In the genomic region with DNA sequence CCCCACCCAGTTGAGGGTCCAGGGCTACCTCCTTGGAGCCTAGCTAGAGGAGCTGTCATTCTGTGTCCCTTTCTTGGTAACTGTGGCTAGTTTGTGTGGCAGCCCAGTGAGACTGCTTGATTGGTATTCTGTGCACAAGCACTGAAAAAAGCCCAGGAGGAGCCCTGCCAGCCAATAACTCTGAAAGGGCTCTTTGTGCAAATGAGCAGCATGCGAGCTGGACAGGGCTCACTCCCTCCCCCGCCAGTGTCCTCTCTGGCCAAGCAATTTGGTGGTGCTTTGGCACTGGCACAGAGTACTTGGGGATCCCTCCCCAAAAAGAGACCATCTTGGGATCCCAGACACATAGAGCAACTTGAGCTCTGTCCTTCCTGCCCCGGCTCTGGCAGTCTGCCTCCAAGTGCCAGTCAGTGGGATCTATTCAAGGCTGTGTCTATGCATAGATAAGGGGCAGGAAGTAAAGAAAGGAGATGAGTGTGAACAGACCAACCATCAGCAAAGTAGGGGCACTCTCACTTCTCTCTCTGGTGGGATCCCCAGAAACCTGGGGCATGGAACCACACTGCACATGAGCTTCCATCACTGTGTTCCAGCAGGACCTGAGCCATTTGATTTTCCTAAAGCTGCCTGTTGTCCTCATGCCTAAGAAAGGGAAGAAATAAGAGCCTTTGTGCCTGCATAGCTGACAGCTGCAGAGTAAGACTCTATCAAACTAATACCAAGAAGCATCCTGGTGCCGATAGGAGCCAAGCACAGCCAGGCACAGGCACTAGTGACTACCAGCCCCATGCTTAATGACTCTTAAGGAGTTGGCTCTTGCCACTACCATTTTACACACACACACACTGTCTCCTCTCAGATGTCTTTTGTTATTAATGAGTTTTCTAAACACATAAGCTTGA, we compare ENCODE assay signal across 9 mouse cellular contexts. TPM values are rescaled to one million over a fixed set of nuclear protein-coding genes. Genes with fewer than 3 reads are reported as not detected.
DNase-seq lines count a peak whose midpoint lies in the region; ATAC-seq and TF ChIP-seq lines count a peak whose summit lies in the region.
"Had no signal": no experiment of that assay in that cellular context is flagged by ENCODE, and none has a peak within 500 bp of the region (broad histone marks: within the 10 kb centered on the region; RNA-seq: fewer than 3 reads in every experiment).

No protein-coding gene starts in this region.

- TF ChIP-seq CTCF in layer of hippocampus, adult 2 months (conservative IDR thresholded peaks at IDR 0.05) = no peak
- TF ChIP-seq CTCF in midbrain, postnatal 0 days (IDR thresholded peaks at IDR 0.05) = no peak
- TF ChIP-seq CTCF in kidney, adult 2 months (conservative IDR thresholded peaks at IDR 0.05; ENCODE audit: insufficient read depth, insufficient read length, low read depth, low read length) = no peak

- WGBS in embryonic facial prominence, embryonic 11.5 days = 57% methylated on average over 4 of the region's 4 CpGs
- WGBS in midbrain, postnatal 0 days = 36% methylated on average over 4 of the region's 4 CpGs
- 90% methylated on average over 4 of the region's 4 CpGs for WGBS in kidney, adult 2 months

- H3K9me3 ChIP-seq in embryonic facial prominence, embryonic 11.5 days (replicated peaks; ENCODE audit: control insufficient read depth, low read length) = no peaks in the 10 kb centered on the region
- H3K9me3 ChIP-seq in midbrain, postnatal 0 days (ENCODE audit: low read length) = no peaks in the 10 kb centered on the region
- H3K9me3 ChIP-seq: megakaryocyte, embryonic 14.5 days had no signal

- H3K4me3 ChIP-seq in embryonic facial prominence, embryonic 11.5 days (ENCODE audit: low read depth, low read length) = no peak overlapping the region
- no peak overlapping the region for H3K4me3 ChIP-seq in layer of hippocampus, adult 2 months
- H3K4me3 ChIP-seq in midbrain, postnatal 0 days (ENCODE audit: low read depth, low read length) = no peak overlapping the region
- H3K4me3 ChIP-seq in kidney, adult 2 months (ENCODE audit: insufficient read depth, low read depth, low read length) = no peak overlapping the region
- H3K4me3 ChIP-seq: megakaryocyte, embryonic 14.5 days had no signal

- peak; percentile 12; the same call in 1 of the 2 replicates for ATAC-seq in embryonic facial prominence, embryonic 11.5 days (replicated peaks; ENCODE audit: insufficient number of reproducible peaks, low FRiP score, low TSS enrichment, low read depth)
- ATAC-seq in midbrain, postnatal 0 days (ENCODE audit: low FRiP score) = peak; percentile 90
- no peak for ATAC-seq in megakaryocyte, adult 5-6 weeks (ENCODE audit: poor library complexity, severe bottlenecking)
- no peak for ATAC-seq in erythroid progenitor cell, adult 5-6 weeks (replicated peaks; ENCODE audit: low FRiP score, poor library complexity, severe bottlenecking)

- DNase-seq in adrenal gland, postnatal 10 days = peak; percentile 31
- no peak for DNase-seq in adrenal gland, adult 8-10 months
- no peak for DNase-seq in embryonic facial prominence, embryonic 11.5 days (ENCODE audit: low spot score)
- DNase-seq in layer of hippocampus, adult 2 months (ENCODE audit: low spot score in 2 of 2) = peak; percentile 71 to 85
- peak; percentile 90 for DNase-seq in midbrain, postnatal 0 days (ENCODE audit: low spot score)
- no peak for DNase-seq in kidney, adult 2 months

- H3K36me3 ChIP-seq in embryonic facial prominence, embryonic 11.5 days (replicated peaks; ENCODE audit: control insufficient read depth, insufficient read depth, low read depth, low read length) = no peaks in the 10 kb centered on the region
- H3K36me3 ChIP-seq in midbrain, postnatal 0 days (ENCODE audit: insufficient read depth, low read length) = no peaks in the 10 kb centered on the region
- H3K36me3 ChIP-seq in kidney, adult 2 months (ENCODE audit: control insufficient read depth, insufficient read depth, low read length) = no peaks in the 10 kb centered on the region

- TF ChIP-seq POLR2A in kidney, adult 2 months (IDR thresholded peaks at IDR 0.05; ENCODE audit: low read depth, low read length) = no peak

- H3K9ac ChIP-seq in embryonic facial prominence, embryonic 11.5 days (replicated peaks; ENCODE audit: low read length) = no peak overlapping the region
- H3K9ac ChIP-seq in midbrain, postnatal 0 days (replicated peaks; ENCODE audit: low read length, poor library complexity, severe bottlenecking) = no peak overlapping the region

- no peak overlapping the region for H3K27ac ChIP-seq in embryonic facial prominence, embryonic 11.5 days (replicated peaks; ENCODE audit: low read depth, low read length)
- H3K27ac ChIP-seq in layer of hippocampus, adult 2 months = peak overlapping the region; percentile 81
- peak overlapping the region; percentile 65 for H3K27ac ChIP-seq in midbrain, postnatal 0 days (ENCODE audit: low read depth, low read length)
- H3K27ac ChIP-seq in kidney, adult 2 months (ENCODE audit: insufficient read depth, low read depth, low read length) = no peak overlapping the region

- peaks cover 2% of the 10 kb centered on the region; the same call in 1 of the 2 replicates for H3K4me1 ChIP-seq in embryonic facial prominence, embryonic 11.5 days (ENCODE audit: control insufficient read depth, insufficient read depth, low read length)
- H3K4me1 ChIP-seq in midbrain, postnatal 0 days (ENCODE audit: insufficient read depth, low read length) = no peaks in the 10 kb centered on the region
- no peaks in the 10 kb centered on the region for H3K4me1 ChIP-seq in kidney, adult 2 months (ENCODE audit: control insufficient read depth, insufficient read depth, low read length)

- H3K27me3 ChIP-seq in embryonic facial prominence, embryonic 11.5 days (ENCODE audit: control insufficient read depth, insufficient read depth, low read length) = no peaks in the 10 kb centered on the region
- no peaks in the 10 kb centered on the region for H3K27me3 ChIP-seq in midbrain, postnatal 0 days (ENCODE audit: insufficient read depth, low read length)
- H3K27me3 ChIP-seq in kidney, adult 2 months (replicated peaks; ENCODE audit: control insufficient read depth, insufficient read depth, low read length) = no peaks in the 10 kb centered on the region
- H3K27me3 ChIP-seq: megakaryocyte, embryonic 14.5 days had no signal

- H3K4me2 ChIP-seq in embryonic facial prominence, embryonic 11.5 days (ENCODE audit: low read depth, low read length) = no peak overlapping the region
- no peak overlapping the region for H3K4me2 ChIP-seq in midbrain, postnatal 0 days (ENCODE audit: low read depth, low read length, poor library complexity, severe bottlenecking)

RNA-seq across cellular contexts. Expression of gene Lrrc4, which starts 11.1 kb away (rescaled TPM):
- total RNA-seq in adrenal gland, postnatal 10 days (2021) = 1 to 10 TPM; 5.2 to 5.9 TPM
- total RNA-seq in adrenal gland, adult 8-10 months (2022) = 1 to 10 TPM; 5.9 to 8.0 (median 7.1) TPM
- polyA plus RNA-seq in embryonic facial prominence, embryonic 11.5 days (2014; fragmentation: Nextera tagmentation; extraction: Ambion mirVana) = 1.0 and 1.1 TPM in 2 replicates
- 10 to 100 TPM; 96.2 to 98.8 TPM for total RNA-seq in layer of hippocampus, adult 2 months (2021)
- total RNA-seq in midbrain, postnatal 0 days (2014; rRNA removed) = 45.0 and 61.2 TPM in 2 replicates
- polyA plus RNA-seq in midbrain, postnatal 0 days (2015; fragmentation: Nextera tagmentation; extraction: Ambion mirVana) = 5.8 and 5.9 TPM in 2 replicates
- not detected in 2 replicates for total RNA-seq in megakaryocyte, adult 5-6 weeks (2015)
- 0.07 TPM in 1 of 2 replicates, not detected in the other for total RNA-seq in megakaryocyte, adult 5-6 weeks (2017)
- 0.54 and 0.56 TPM in 2 replicates for polyA plus RNA-seq in kidney, adult 2 months (2012; rRNA removed)
- not detected in 2 replicates for total RNA-seq in erythroid progenitor cell, adult 5-6 weeks (2015; ENCODE audit: low replicate concordance)
- total RNA-seq in erythroid progenitor cell, adult 5-6 weeks (2017; ENCODE audit: low replicate concordance) = not detected in 2 replicates

Comparison
In these comparisons a context has a peak if more than half of its experiments do, and no peak if none do; other contexts are left out.
1. DNase-seq: peak in adrenal gland, postnatal 10 days (single experiment), layer of hippocampus, adult 2 months (2 of 2) and midbrain, postnatal 0 days (single experiment); none in adrenal gland, adult 8-10 months (single experiment), embryonic facial prominence, embryonic 11.5 days (single experiment) and kidney, adult 2 months (single experiment).
2. ATAC-seq: peak in embryonic facial prominence, embryonic 11.5 days (single experiment) and midbrain, postnatal 0 days (single experiment); none in megakaryocyte, adult 5-6 weeks (single experiment) and erythroid progenitor cell, adult 5-6 weeks (single experiment).
3. H3K27ac ChIP-seq: peak in layer of hippocampus, adult 2 months (single experiment) and midbrain, postnatal 0 days (single experiment); none in embryonic facial prominence, embryonic 11.5 days (single experiment) and kidney, adult 2 months (single experiment).
4. RNA of gene Lrrc4, which starts 11.1 kb away (total RNA-seq): 96.2 to 98.8 TPM in layer of hippocampus, adult 2 months, 45.0 to 61.2 TPM in midbrain, postnatal 0 days, 5.9 to 8.0 TPM in adrenal gland, adult 8-10 months and 5.2 to 5.9 TPM in adrenal gland, postnatal 10 days; 0.07 TPM in megakaryocyte, adult 5-6 weeks and not detected in erythroid progenitor cell, adult 5-6 weeks; every median in the first group is over 4 times any median in the second.